Mouse (Mus musculus) midbrain, embryonic 10.5 days (tissue): ENCODE data around the gene Supt20. TPM values are rescaled to one million over a fixed set of nuclear protein-coding genes. Genes with fewer than 3 reads are reported as not detected.
A peak's percentile ranks its signal among the peaks of the same experiment; 100 is the strongest.
"Not testable (repeated sequence)": the region's sequence is repeated elsewhere in the genome, so short reads cannot be mapped to it uniquely, and the experiment has no call there.

Source experiments
- DNase-seq: peaks from one replicate; pipeline ENCODE4 v3.0.0-alpha.2; 2017; ENCODE audit warnings: low spot score
- H3K27ac ChIP-seq: fragments of 300-500 bp; sonication (generic); replicated peaks from 2 replicates; pipeline ENCODE4 v1.5.1; 2016; ENCODE audit warnings: mild to moderate bottlenecking
- H3K27me3 ChIP-seq: fragments of 300-500 bp; sonication (generic); 2 replicates; pipeline ENCODE4 v1.6.1; 2016; ENCODE audit warnings: low read depth, mild to moderate bottlenecking; ENCODE audit not compliant: poor library complexity, severe bottlenecking
- H3K36me3 ChIP-seq: fragments of 300-500 bp; sonication (generic); 2 replicates; pipeline ENCODE4 v1.6.1; 2016; ENCODE audit warnings: mild to moderate bottlenecking, moderate library complexity
- H3K4me1 ChIP-seq: fragments of 300-500 bp; sonication (generic); 2 replicates; pipeline ENCODE4 v1.6.1; 2016
- H3K4me3 ChIP-seq: fragments of 300-500 bp; sonication (generic); 2 replicates; pipeline ENCODE4 v1.5.1; 2016; ENCODE audit warnings: mild to moderate bottlenecking, moderate library complexity
- H3K9me3 ChIP-seq: fragments of 300-500 bp; sonication (generic); replicated peaks from 2 replicates; pipeline ENCODE4 v1.6.1; 2016; ENCODE audit warnings: mild to moderate bottlenecking
- WGBS: fragments of 180-500 bp; shearing (Covaris S2); methylation state at CpG from one replicate; pipeline ENCODE4 v1.1.7; 2016; 5-methylcytosine and 5-hydroxymethylcytosine counted together
- polyA plus RNA-seq: library from polyadenylated mRNA; unstranded; fragments of >200 nt; fragmentation: Nextera tagmentation; extraction: Ambion mirVana; gene quantifications from 2 replicates; pipeline ENCODE4 v1.2.1, GENCODE M21; 2016

Supt20 gene
- polyA plus RNA-seq, 1 experiment from 2014 or later = 101 TPM

DNA sequence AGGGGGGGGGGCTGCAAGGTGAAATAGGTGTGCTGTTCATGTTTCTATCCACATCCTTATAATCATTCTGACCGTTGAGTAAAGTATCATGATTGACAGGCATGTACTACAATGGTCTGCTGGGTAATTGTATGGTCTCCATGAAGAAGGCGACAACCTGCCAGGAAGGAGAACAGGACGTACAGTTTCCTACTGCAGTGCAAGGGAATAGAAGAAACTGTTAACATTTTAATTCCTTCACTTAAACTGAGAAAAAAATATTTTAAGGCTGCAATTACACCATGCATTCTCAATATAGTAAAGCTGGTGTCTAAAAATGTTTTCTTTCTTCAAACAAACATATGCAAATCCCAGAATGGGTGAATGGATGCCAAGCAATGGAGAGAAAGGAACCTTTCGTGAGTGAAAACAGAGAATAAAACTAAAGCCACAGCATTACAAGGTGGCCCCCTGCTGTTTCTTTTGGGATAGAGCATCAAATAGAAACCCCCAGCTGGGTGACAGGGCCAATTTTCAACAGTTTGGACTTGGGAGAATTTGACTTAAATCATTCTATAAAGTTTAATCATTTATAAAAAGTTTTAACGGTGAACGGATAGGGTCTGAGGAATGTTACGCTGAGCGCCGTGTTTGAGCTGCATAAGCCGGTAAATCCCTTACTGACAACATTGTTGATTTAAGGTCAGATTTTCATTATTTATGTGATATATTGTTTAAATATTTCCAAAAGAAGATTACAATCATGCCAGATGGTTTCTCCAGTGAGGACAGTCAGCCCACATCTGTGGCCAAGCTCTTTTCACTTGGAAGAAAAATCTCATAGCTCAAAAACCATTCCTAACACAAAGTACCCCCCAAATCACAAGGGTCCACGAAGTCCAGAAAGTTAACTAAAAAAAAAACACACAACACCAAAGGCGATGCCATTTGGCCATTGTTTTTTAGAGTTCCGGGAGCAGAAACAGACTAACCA, 19.8 kb upstream of the Supt20 start:
- 69% methylated on average over 13 of the region's 13 CpGs for WGBS
- 0 out of 2 replicates have a peak, but pooled peaks cover 3% of the 10 kb centered on the region for H3K4me1 ChIP-seq
- DNase-seq = peak; percentile 17
- H3K4me3 ChIP-seq = no peak overlapping the region
- H3K27me3 ChIP-seq = no peaks in the 10 kb centered on the region
- no peaks in the 10 kb centered on the region for H3K36me3 ChIP-seq
- no peaks in the 10 kb centered on the region for H3K9me3 ChIP-seq
- no peak overlapping the region for H3K27ac ChIP-seq

DNA sequence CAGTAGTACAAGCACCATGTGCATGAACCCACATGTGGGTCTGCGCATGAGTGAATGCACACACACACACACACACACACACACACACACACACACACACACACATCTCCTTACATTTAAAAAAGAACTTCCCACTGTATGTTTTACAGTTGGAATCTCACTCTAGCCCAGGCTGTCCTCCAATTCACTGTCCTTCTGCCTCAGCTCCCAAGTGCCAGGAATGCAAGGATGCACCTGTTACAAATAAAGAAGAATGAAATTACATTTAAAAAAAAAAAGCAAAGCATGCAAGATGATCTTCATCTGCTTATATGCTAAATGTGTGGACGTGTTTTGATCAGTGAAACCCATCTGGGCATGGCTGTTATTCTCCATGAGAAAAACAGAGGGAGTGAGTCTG, 15.8 kb upstream of the Supt20 start:
- Histone ChIP-seq H3K9me3 (no peaks in the 10 kb centered on the region), H3K4me1 (0 out of 2 replicates have a peak, but pooled peaks cover 3% of the 10 kb centered on the region), H3K36me3 (no peaks in the 10 kb centered on the region), H3K4me3 (no peak overlapping the region), H3K27ac (no peak overlapping the region), H3K27me3 (no peaks in the 10 kb centered on the region)
- WGBS = 90% methylated on average over 2 of the region's 2 CpGs
- no peak for DNase-seq

DNA sequence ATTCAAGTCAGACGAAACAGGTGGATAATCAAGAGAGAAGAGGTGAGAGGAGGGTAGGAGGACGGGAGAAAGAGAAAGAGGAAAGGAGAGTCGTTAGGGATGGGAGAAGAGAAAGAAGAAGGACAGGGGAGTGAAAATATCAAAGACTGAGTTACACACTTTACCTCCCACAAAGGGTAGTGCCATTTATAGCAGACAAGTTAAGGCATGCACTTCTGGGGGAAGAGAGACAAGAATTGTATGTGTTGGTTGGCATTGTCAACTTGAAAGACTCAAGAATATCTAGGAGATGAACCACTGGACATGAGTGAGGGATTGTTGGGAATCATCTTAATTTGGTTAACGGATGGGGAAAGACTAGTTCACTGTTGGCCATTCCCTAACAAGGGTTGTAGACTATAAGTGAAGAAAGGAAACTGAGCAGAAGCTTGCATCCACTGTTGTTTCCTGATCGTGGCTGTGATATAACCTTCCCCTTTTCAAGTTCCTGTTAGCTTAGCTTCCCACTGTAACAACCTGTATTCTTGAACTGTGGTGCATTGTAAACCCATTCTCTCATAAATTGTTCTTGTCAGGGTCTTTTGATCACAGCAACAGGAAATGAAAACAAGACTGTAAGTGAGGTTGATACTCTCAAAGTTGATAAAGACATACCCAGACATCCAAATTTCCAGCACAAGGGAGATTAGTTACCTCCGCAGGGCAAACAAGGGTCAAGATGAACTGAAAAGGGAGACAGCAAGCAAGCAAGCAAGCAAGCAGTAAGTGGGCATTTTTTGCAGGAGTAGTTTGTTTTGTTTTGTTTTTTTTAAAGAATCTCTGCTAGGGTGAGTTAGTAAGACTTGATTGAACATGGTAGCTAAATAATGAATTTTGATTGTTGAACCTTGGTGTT, 11.1 kb upstream of the Supt20 start:
- Histone ChIP-seq H3K4me3 (no peak overlapping the region), H3K4me1 (no peaks in the 10 kb centered on the region), H3K9me3 (no peaks in the 10 kb centered on the region), H3K36me3 (no peaks in the 10 kb centered on the region), H3K27ac (no peak overlapping the region), H3K27me3 (no peaks in the 10 kb centered on the region)
- WGBS = 80% methylated on average over 6 of the region's 6 CpGs
- DNase-seq = no peak

DNA sequence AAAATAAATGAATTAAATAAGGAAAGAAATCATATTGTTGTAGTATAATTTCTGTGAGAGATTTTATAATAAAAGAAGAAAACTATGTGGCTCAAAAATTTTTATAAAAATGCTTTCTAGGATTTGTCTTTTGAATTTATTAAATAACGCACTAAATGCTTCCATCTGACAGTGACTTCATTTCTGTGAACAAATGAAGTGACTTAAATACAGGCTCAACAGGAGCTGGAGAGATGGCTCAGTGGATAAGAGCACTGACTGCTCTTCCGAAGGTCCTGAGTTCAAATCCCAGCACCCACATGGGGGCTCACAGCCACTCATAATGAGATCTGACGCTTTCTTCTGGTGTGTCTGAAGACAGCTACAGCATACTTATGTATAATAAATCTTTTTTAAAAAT, 7.4 kb upstream of the Supt20 start:
- Histone ChIP-seq H3K4me3 (no peak overlapping the region), H3K27me3 (no peaks in the 10 kb centered on the region), H3K36me3 (no peaks in the 10 kb centered on the region), H3K27ac (no peak overlapping the region), H3K9me3 (no peaks in the 10 kb centered on the region), H3K4me1 (no peaks in the 10 kb centered on the region)
- DNase-seq = no peak
- WGBS = 94% methylated on average over 3 of the region's 3 CpGs

DNA sequence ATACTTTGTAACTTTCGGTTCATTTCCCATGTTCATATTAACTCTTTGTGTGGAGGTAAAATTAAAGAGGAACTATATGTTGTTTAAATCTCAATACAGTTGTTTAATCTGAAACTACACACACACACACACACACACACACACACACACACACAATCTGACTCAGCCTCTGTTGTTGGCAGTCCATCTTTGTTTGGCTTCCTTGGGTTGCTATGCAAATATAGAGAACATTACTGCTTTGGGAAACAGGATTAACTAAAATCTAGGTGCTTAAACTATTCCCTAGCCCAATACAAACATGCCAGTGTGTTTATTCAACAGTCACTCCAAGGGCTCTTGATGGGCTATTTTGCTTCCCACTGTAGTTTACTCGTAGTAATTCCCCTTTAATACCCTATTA, 5.4 kb upstream of the Supt20 start:
- Histone ChIP-seq H3K27ac (no peak overlapping the region), H3K9me3 (no peaks in the 10 kb centered on the region), H3K27me3 (peaks cover 4% of the 10 kb centered on the region; the same call in 1 of the 2 replicates), H3K4me1 (peaks cover 4% of the 10 kb centered on the region), H3K4me3 (no peak overlapping the region), H3K36me3 (no peaks in the 10 kb centered on the region)
- 83% methylated on average over 2 of the region's 2 CpGs for WGBS
- no peak for DNase-seq

DNA sequence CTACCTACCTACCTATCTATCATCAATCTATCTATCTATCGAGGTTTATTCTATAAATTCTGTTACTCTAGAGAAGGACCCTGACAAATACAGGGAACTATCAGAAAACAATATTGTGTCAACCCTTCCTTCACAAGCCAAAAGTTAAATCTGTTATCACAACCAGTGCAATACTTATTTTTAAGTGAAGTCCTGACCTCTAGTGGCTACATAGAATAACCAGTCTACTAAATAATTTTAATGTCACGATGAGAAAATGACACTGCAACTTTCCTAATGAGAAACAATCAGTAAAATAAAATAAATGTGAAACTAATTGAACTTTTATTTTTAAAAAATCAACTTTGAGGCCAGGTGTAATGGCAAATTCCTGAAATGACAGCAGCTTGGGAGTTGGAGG, 3.5 kb upstream of the Supt20 start:
- H3K27ac ChIP-seq = no peak overlapping the region
- no peaks in the 10 kb centered on the region for H3K9me3 ChIP-seq
- H3K4me1 ChIP-seq = peaks cover 11% of the 10 kb centered on the region
- DNase-seq = no peak
- 63% methylated on average over 2 of the region's 2 CpGs for WGBS
- H3K4me3 ChIP-seq = no peak overlapping the region
- H3K36me3 ChIP-seq = no peaks in the 10 kb centered on the region
- H3K27me3 ChIP-seq = peaks cover 4% of the 10 kb centered on the region; the same call in 1 of the 2 replicates

DNA sequence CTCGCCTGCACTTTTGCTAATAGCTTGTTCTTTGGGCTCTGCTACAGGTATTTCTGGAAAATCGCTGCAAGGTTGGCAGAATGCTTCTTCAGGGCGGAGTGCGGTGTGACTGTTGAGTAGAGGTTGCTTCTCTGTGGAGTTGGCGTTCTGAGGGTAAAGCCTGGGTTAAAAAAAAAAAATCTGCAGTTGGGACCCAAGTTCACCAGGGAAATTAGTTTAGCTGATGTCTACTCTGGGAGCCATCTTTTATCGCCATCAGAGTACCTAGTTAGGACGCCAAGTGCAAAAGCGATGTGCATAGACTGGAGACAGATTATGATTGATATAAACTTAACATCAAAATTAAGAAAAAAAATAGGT, 429 bp downstream of the Supt20 start:
- H3K4me3 ChIP-seq = peak overlapping the region; percentile 81
- WGBS = under 1% methylated on average over 8 of the region's 8 CpGs
- H3K27me3 ChIP-seq = peaks cover 4% of the 10 kb centered on the region; the same call in 1 of the 2 replicates
- peaks cover 14% of the 10 kb centered on the region for H3K4me1 ChIP-seq
- H3K27ac ChIP-seq = peak overlapping the region; percentile 91
- peaks cover 35% of the 10 kb centered on the region for H3K36me3 ChIP-seq
- no peaks in the 10 kb centered on the region for H3K9me3 ChIP-seq
- DNase-seq = no peak

DNA sequence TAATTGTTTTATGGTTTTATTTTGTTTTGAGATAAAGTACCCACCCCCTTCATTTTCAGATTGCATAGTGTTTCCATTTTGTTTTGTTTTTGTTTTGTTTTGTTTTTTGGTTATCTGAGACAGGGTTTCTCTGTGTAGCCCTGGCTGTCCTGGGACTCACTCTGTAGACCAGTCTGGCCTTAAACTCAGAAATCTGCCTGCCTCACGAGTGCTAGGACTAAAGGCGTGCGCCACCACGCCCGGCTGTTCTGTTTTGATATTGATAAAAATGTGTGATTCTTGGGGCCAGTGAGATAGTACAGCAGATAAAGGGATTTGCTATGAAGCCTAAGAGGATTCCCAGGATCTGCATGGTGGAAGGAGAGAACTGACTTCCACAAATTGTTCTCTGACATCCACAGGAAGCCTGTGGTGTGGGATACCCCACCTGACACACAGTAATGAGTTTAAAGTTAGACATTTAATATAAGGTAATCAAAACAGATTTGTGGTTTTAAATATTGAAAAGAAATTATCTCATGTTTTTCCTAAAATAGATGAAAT, 7.2 kb downstream of the Supt20 start:
- Histone ChIP-seq H3K4me3 (no peak overlapping the region), H3K27ac (no peak overlapping the region), H3K27me3 (no peaks in the 10 kb centered on the region), H3K4me1 (no peaks in the 10 kb centered on the region), H3K36me3 (peaks cover 97% of the 10 kb centered on the region), H3K9me3 (no peaks in the 10 kb centered on the region)
- no peak for DNase-seq
- WGBS = 85% methylated on average over 5 of the region's 5 CpGs

DNA sequence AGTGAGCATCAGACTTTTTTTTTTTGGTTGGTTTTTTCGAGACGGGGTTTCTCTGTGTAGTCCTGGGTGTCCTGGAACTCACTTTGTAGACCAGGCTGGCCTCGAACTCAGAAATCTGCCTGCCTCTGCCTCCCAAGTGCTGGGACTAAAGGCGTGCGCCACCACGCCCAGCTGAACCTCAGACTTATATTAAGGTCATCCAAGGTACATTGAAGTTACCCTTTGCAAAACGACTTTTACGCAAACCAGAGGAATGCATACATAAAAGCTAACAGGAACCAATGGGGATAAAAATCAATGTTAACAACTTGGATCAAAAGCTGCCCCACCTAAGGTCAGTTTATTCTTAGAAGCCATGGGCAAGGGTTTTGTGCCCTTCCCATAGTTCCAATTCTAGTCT, 11.5 kb downstream of the Supt20 start:
- H3K4me3 ChIP-seq, H3K4me1 ChIP-seq, H3K27me3 ChIP-seq, DNase-seq, H3K9me3 ChIP-seq, H3K27ac ChIP-seq: not testable (repeated sequence)
- 97% methylated on average over 8 of the region's 8 CpGs for WGBS
- H3K36me3 ChIP-seq = peaks cover 96% of the 10 kb centered on the region

DNA sequence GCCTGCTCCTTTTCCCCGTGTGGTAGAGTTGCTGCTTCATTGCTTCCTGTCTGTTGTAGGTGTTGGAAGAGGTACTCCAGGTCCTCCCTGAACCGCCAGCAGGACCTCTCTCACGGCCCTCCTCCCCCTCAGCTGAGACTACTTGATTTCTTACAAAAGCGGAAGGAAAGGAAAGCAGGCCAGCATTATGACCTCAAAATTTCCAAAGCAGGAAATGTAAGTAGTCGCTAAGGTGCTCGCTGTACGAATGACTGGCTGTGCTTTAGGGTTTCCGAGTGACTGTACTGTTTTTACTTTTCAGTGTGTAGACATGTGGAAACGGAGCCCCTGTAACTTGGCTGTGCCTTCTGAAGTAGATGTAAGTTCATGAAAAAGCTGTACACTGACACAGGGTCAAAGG, 16.4 kb downstream of the Supt20 start:
- WGBS = 93% methylated on average over 9 of the region's 9 CpGs
- Histone ChIP-seq H3K36me3 (peaks cover 98% of the 10 kb centered on the region), H3K4me1 (no peaks in the 10 kb centered on the region), H3K27me3 (no peaks in the 10 kb centered on the region), H3K9me3 (no peaks in the 10 kb centered on the region), H3K27ac (no peak overlapping the region), H3K4me3 (no peak overlapping the region)
- DNase-seq = no peak

DNA sequence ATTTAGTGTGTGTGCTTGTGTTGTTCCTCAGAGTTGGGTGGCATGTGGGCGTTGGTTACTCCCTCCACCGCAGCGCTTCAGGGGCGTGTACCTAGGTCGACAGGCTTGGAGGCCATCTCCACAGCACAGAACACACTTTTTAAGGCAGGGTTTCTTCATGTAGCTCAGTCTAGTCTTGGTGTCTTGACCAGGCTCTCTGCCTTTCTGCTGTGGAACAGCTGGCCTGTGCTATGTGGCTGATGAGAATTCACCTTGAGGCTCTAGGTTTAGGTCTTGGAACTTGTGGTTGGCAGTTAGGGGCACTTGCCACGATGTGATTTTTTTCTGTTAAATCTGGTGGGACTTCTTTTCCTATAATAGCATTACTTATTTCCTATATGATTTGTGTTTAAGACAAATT, 21.6 kb downstream of the Supt20 start, which contains the start of gene Gm21958:
Gene Gm21958 (minus strand): TSS at position 101 of the 400 bp plus-strand sequence.
- WGBS = 92% methylated on average over 6 of the region's 6 CpGs

DNA sequence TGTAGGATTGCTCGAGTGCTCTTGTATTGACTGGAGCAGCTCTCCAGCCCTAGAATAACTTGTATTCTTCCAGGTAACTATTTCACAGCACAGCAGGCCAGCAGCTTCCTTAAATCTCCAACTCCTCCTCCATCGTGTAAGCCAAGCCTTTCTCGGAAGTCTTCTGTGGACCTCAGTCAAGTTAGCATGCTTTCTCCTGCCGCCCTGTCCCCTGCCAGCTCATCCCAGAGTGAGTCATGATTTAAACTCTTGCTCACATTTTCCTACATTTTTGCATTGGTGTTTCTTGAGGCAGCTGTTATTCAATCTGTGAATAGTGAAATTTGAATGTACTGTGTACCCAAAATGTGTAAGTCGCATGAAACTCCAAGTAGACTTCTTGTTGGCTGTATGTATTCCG, 22.9 kb downstream of the Supt20 start:
- WGBS = 94% methylated on average over 6 of the region's 6 CpGs
- no peak for DNase-seq
- H3K27me3 ChIP-seq = no peaks in the 10 kb centered on the region
- no peaks in the 10 kb centered on the region for H3K9me3 ChIP-seq
- H3K4me1 ChIP-seq = no peaks in the 10 kb centered on the region
- peaks cover 95% of the 10 kb centered on the region for H3K36me3 ChIP-seq
- H3K4me3 ChIP-seq = no peak overlapping the region
- H3K27ac ChIP-seq = no peak overlapping the region

More for the DNA sequence above, 21.6 kb downstream of the Supt20 start, which contains the start of gene Gm21958:
- H3K9me3 ChIP-seq = no peaks in the 10 kb centered on the region
- H3K27me3 ChIP-seq = no peaks in the 10 kb centered on the region
- no peak within 1 kb of the TSS for H3K27ac ChIP-seq
- H3K36me3 ChIP-seq = peaks cover 99% of the 10 kb centered on the region
- no peaks in the 10 kb centered on the region for H3K4me1 ChIP-seq
- no peak for DNase-seq
- H3K4me3 ChIP-seq = no peak within 1 kb of the TSS
